In genomic region chr10:72391397-72391796, GRCm38 (mm10) we compare ENCODE assay signal across 10 mouse cellular contexts.
DNase-seq lines count a peak whose midpoint lies in the region; ATAC-seq and TF ChIP-seq lines count a peak whose summit lies in the region.
"Had no signal": no experiment of that assay in that cellular context is flagged by ENCODE, and none has a peak within 500 bp of the region (broad histone marks: within the 10 kb centered on the region; RNA-seq: fewer than 3 reads in every experiment).

No protein-coding gene starts in this region.

- peak; percentile 8 for DNase-seq in embryonic facial prominence, embryonic 11.5 days (ENCODE audit: low spot score)
- no peak for DNase-seq in embryonic facial prominence, embryonic 10.5 days (ENCODE audit: low spot score)
- DNase-seq in liver, adult 2 months (ENCODE audit: extremely low read depth, low read depth, low spot score) = peak; percentile 12
- peak; percentile 38 for DNase-seq in ES-E14 (ENCODE audit: low read depth, low spot score)
- peak; percentile 10 for DNase-seq in kidney, postnatal 14 days
- no peak for DNase-seq in right cerebral cortex, adult 18-20 months
- DNase-seq in cerebellum, adult 9-11 months = no peak
- DNase-seq: heart, postnatal 36 days had no signal

- H3K9ac ChIP-seq in embryonic facial prominence, embryonic 11.5 days (replicated peaks; ENCODE audit: low read length) = no peak overlapping the region
- no peak overlapping the region for H3K9ac ChIP-seq in liver, adult 2 months (ENCODE audit: low read depth, low read length)
- no peak overlapping the region for H3K9ac ChIP-seq in liver, embryonic 12.5 days
- H3K9ac ChIP-seq in ES-E14 (ENCODE audit: insufficient read depth, low read depth, low read length, poor library complexity, severe bottlenecking) = no peak overlapping the region
- H3K9ac ChIP-seq: forebrain, embryonic 12.5 days had no signal

- no peak overlapping the region for H3K4me2 ChIP-seq in embryonic facial prominence, embryonic 11.5 days (ENCODE audit: low read depth, low read length)
- H3K4me2 ChIP-seq in liver, embryonic 12.5 days = no peak overlapping the region
- H3K4me2 ChIP-seq: forebrain, embryonic 12.5 days had no signal

- H3K9me3 ChIP-seq in embryonic facial prominence, embryonic 11.5 days (replicated peaks; ENCODE audit: control insufficient read depth, low read length) = no peaks in the 10 kb centered on the region
- H3K9me3 ChIP-seq in embryonic facial prominence, embryonic 10.5 days = 0 out of 2 replicates have a peak, but pooled peaks cover 2% of the 10 kb centered on the region
- 0 out of 2 replicates have a peak, but pooled peaks cover 6% of the 10 kb centered on the region for H3K9me3 ChIP-seq in liver, embryonic 12.5 days (replicated peaks)
- H3K9me3 ChIP-seq in ES-E14 (ENCODE audit: control insufficient read depth, insufficient read depth, low read depth, low read length) = no peaks in the 10 kb centered on the region
- H3K9me3 ChIP-seq: forebrain, embryonic 12.5 days had no signal

- H3K79me2 ChIP-seq in liver, adult 2 months (ENCODE audit: control insufficient read depth, insufficient read depth, low read length) = no peaks in the 10 kb centered on the region

- no peak for TF ChIP-seq POLR2A in liver, adult 2 months (IDR thresholded peaks at IDR 0.05; ENCODE audit: extremely low read depth, insufficient read depth, low read length)

- H3K36me3 ChIP-seq in embryonic facial prominence, embryonic 11.5 days (replicated peaks; ENCODE audit: control insufficient read depth, insufficient read depth, low read depth, low read length) = no peaks in the 10 kb centered on the region
- H3K36me3 ChIP-seq in embryonic facial prominence, embryonic 10.5 days (replicated peaks) = no peaks in the 10 kb centered on the region
- no peaks in the 10 kb centered on the region for H3K36me3 ChIP-seq in liver, adult 2 months (ENCODE audit: control insufficient read depth, insufficient read depth, low read length)
- no peaks in the 10 kb centered on the region for H3K36me3 ChIP-seq in liver, embryonic 12.5 days
- H3K36me3 ChIP-seq in ES-E14 (ENCODE audit: control insufficient read depth, insufficient read depth, low read length, poor library complexity, severe bottlenecking) = no peaks in the 10 kb centered on the region
- H3K36me3 ChIP-seq: forebrain, embryonic 12.5 days had no signal

- TF ChIP-seq CTCF in liver, adult 2 months (IDR thresholded peaks at IDR 0.05; ENCODE audit: low read depth, low read length) = peak; percentile 35; the same call in 1 of the 2 replicates

- in situ Hi-C loops in ES-E14 (cut with MboI; ENCODE audit: low sequenced_read_pairs in 2 of 2, unreplicated experiment in 2 of 2) = loop anchor here in 1 of 2 experiments (25.0 kb wide), 1 partner anchor 904 kb away; no protein-coding TSS in a partner anchor

- WGBS in embryonic facial prominence, embryonic 11.5 days = 76% methylated on average over 1 of the region's 1 CpGs
- 86% methylated on average over 1 of the region's 1 CpGs for WGBS in embryonic facial prominence, embryonic 10.5 days
- 97% methylated on average over 1 of the region's 1 CpGs for WGBS in liver, adult 2 months
- whole genome bisulfite sequencing in liver, embryonic 12.5 days (ENCODE audit: insufficient replicate concordance) = 73% methylated on average over 1 of the region's 1 CpGs

- H3K4me3 ChIP-seq in embryonic facial prominence, embryonic 11.5 days (ENCODE audit: low read depth, low read length) = no peak overlapping the region
- no peak overlapping the region for H3K4me3 ChIP-seq in embryonic facial prominence, embryonic 10.5 days
- no peak overlapping the region for H3K4me3 ChIP-seq in liver, adult 2 months (ENCODE audit: insufficient read depth, low read depth, low read length)
- no peak overlapping the region for H3K4me3 ChIP-seq in liver, embryonic 12.5 days
- H3K4me3 ChIP-seq in ES-E14 (ENCODE audit: insufficient read depth in 1 of 2, low read depth in 1 of 2, low read length in 2 of 2, poor library complexity in 1 of 2, severe bottlenecking in 1 of 2) = no peak overlapping the region
- H3K4me3 ChIP-seq: forebrain, embryonic 12.5 days had no signal

- no peak overlapping the region for H3K27ac ChIP-seq in embryonic facial prominence, embryonic 11.5 days (replicated peaks; ENCODE audit: low read depth, low read length)
- H3K27ac ChIP-seq in embryonic facial prominence, embryonic 10.5 days (replicated peaks) = no peak overlapping the region
- H3K27ac ChIP-seq in liver, adult 2 months (replicated peaks; ENCODE audit: insufficient read depth, low read depth, low read length) = no peak overlapping the region
- no peak overlapping the region for H3K27ac ChIP-seq in liver, embryonic 12.5 days
- no peak overlapping the region for H3K27ac ChIP-seq in ES-E14 (ENCODE audit: insufficient read depth, low read depth, low read length, poor library complexity, severe bottlenecking)
- H3K27ac ChIP-seq: forebrain, embryonic 12.5 days had no signal

- H3K27me3 ChIP-seq in embryonic facial prominence, embryonic 11.5 days (ENCODE audit: control insufficient read depth, insufficient read depth, low read length) = no peaks in the 10 kb centered on the region
- H3K27me3 ChIP-seq in embryonic facial prominence, embryonic 10.5 days (replicated peaks; ENCODE audit: low read depth, poor library complexity, severe bottlenecking) = no peaks in the 10 kb centered on the region
- no peaks in the 10 kb centered on the region for H3K27me3 ChIP-seq in liver, adult 2 months (ENCODE audit: control insufficient read depth, insufficient read depth, low read length)
- H3K27me3 ChIP-seq in liver, embryonic 12.5 days (replicated peaks) = no peaks in the 10 kb centered on the region
- H3K27me3 ChIP-seq: forebrain, embryonic 12.5 days had no signal

- no peak for ATAC-seq in embryonic facial prominence, embryonic 11.5 days (replicated peaks; ENCODE audit: insufficient number of reproducible peaks, low FRiP score, low TSS enrichment, low read depth)
- no peak for ATAC-seq in liver, embryonic 12.5 days

- H3K4me1 ChIP-seq in embryonic facial prominence, embryonic 11.5 days (ENCODE audit: control insufficient read depth, insufficient read depth, low read length) = no peaks in the 10 kb centered on the region
- H3K4me1 ChIP-seq in embryonic facial prominence, embryonic 10.5 days = no peaks in the 10 kb centered on the region
- no peaks in the 10 kb centered on the region for H3K4me1 ChIP-seq in liver, adult 2 months (ENCODE audit: control insufficient read depth, insufficient read depth, low read length)
- H3K4me1 ChIP-seq in liver, embryonic 12.5 days = no peaks in the 10 kb centered on the region
- H3K4me1 ChIP-seq in ES-E14 (ENCODE audit: control insufficient read depth in 2 of 2, insufficient read depth in 2 of 2, low read length in 2 of 2, poor library complexity in 1 of 2) = no peaks in the 10 kb centered on the region
- H3K4me1 ChIP-seq: forebrain, embryonic 12.5 days had no signal

TF ChIP-seq in ES-E14, 5 proteins besides CTCF, POLR2A, EP300 and RAD21:
- TF ChIP-seq CHD2 (IDR thresholded peaks at IDR 0.05; ENCODE audit: low read depth, low read length) = no peak
- no peak for TF ChIP-seq HCFC1 (IDR thresholded peaks at IDR 0.05; ENCODE audit: borderline replicate concordance, insufficient read depth, low read length)
- peak; percentile 58; the same call in 1 of the 2 replicates for TF ChIP-seq ZC3H11A (IDR thresholded peaks at IDR 0.05; ENCODE audit: borderline replicate concordance, low read depth, low read length)
- no peak for TF ChIP-seq MAFK (IDR thresholded peaks at IDR 0.05; ENCODE audit: insufficient read depth, low read depth, low read length)

Comparison
In these comparisons a context has a peak if more than half of its experiments do, and no peak if none do; other contexts are left out.
1. DNase-seq: peak in embryonic facial prominence, embryonic 11.5 days (single experiment), liver, adult 2 months (single experiment), ES-E14 (single experiment) and kidney, postnatal 14 days (single experiment); none in embryonic facial prominence, embryonic 10.5 days (single experiment), right cerebral cortex, adult 18-20 months (single experiment) and cerebellum, adult 9-11 months (single experiment).